Mouse (Mus musculus) ES-Bruce4 (cell line): ENCODE measurements around the gene Zeb2. TPM values are rescaled to one million over a fixed set of nuclear protein-coding genes. Genes with fewer than 3 reads are reported as not detected.

Source experiments
- H3K27ac ChIP-seq: 2 replicates; pipeline ENCODE4 v1.5.1; 2012; ENCODE audit warnings: low read length, inconsistent platforms; ENCODE audit not compliant: insufficient read depth
- H3K27me3 ChIP-seq: 2 replicates; pipeline ENCODE4 v1.6.1; 2012; ENCODE audit warnings: mild to moderate bottlenecking, low read length, inconsistent platforms; ENCODE audit not compliant: control insufficient read depth, poor library complexity, insufficient read depth, severe bottlenecking
- H3K36me3 ChIP-seq: 2 replicates; pipeline ENCODE4 v1.6.1; 2012; ENCODE audit warnings: inconsistent platforms, mild to moderate bottlenecking, low read length, moderate library complexity; ENCODE audit not compliant: control insufficient read depth, poor library complexity, insufficient read depth, severe bottlenecking
- H3K4me1 ChIP-seq: one replicate; pipeline ENCODE4 v1.8.1; 2011; ENCODE audit warnings: low read length; ENCODE audit not compliant: control insufficient read depth, insufficient read depth
- H3K4me3 ChIP-seq: 2 replicates; pipeline ENCODE4 v1.5.1; 2011; ENCODE audit warnings: low read depth, mild to moderate bottlenecking, low read length
- H3K9ac ChIP-seq: 2 replicates; pipeline ENCODE4 v1.6.1; 2012; ENCODE audit warnings: low read depth, mild to moderate bottlenecking, inconsistent platforms; ENCODE audit not compliant: poor library complexity, severe bottlenecking
- H3K9me3 ChIP-seq: replicated peaks from 2 replicates; pipeline ENCODE4 v1.6.1; 2012; ENCODE audit warnings: mild to moderate bottlenecking, low read length, inconsistent platforms; ENCODE audit not compliant: control insufficient read depth, poor library complexity, insufficient read depth, severe bottlenecking
- CTCF ChIP-seq: IDR thresholded peaks from one replicate; pipeline ENCODE4 v1.8.1; 2011; ENCODE audit warnings: low read depth, low read length
- EP300 ChIP-seq: IDR thresholded peaks from 2 replicates; pipeline ENCODE4 v1.6.1; 2011; ENCODE audit warnings: low read depth, low read length; ENCODE audit not compliant: insufficient read depth
- POLR2A ChIP-seq: IDR thresholded peaks from one replicate; pipeline ENCODE4 v1.8.1; 2011; ENCODE audit warnings: low read length; ENCODE audit not compliant: insufficient read depth
- polyA plus RNA-seq: library from polyadenylated mRNA; stranded (reverse); fragments of >200 nt; gene quantifications from 2 replicates; pipeline ENCODE4 v1.2.4, GENCODE M21; 2011; ENCODE audit warnings: low read depth; ENCODE audit not compliant: missing spikeins, insufficient read depth, insufficient read length

Zeb2 gene
- polyA plus RNA-seq, 1 experiment, result 2.1 TPM

DNA sequence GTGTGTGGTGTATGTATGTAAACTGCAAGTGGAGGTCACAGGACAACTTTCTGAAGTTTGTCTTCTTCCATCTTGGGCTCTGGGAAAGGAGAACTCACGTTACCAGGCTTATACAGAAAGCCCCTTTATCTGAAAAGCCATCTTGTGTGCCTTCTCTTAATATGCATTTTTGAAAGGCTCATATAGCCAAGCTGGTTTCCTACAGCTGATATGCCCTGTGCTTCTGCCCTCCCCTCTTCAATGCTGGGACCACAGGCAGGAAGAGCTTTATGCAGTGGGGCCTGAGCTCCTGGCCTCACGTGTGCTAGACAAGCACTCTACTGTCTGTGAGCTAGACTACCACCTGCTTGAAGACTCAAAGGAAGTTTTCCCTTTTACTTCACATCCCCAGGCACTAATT lies 19.6 kb upstream of the Zeb2 start:
- Histone ChIP-seq H3K9ac (no peak overlapping the region), H3K4me3 (no peak overlapping the region), H3K27me3 (no peaks in the 10 kb centered on the region), H3K9me3 (no peaks in the 10 kb centered on the region), H3K27ac (no peak overlapping the region), H3K4me1 (no peaks in the 10 kb centered on the region), H3K36me3 (no peaks in the 10 kb centered on the region)
- TF ChIP-seq POLR2A, result no peak
- TF ChIP-seq CTCF, result no peak

DNA sequence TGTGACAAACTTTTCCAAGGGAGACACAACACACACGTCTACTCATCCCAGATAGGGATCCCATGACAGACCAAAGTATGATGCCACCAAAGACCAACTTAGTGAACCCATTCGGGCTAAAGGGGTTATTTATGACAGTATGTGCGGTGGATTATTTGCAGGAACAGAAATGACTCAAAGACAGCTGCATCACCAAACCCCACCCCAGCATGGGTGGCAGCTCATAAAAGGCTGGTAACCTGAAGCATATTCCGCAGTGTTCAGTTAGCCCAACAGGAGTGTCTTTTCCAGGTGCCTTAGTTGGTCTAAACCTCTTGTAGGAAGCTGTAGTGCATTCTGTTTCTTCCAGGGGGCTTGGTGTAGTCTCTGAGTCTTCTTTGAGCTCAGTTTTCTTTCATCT lies 16.0 kb upstream of the Zeb2 start:
- TF ChIP-seq POLR2A, result no peak
- no peak for TF ChIP-seq EP300
- TF ChIP-seq CTCF, result no peak
- Histone ChIP-seq H3K27me3 (no peaks in the 10 kb centered on the region), H3K27ac (no peak overlapping the region), H3K4me3 (no peak overlapping the region), H3K36me3 (no peaks in the 10 kb centered on the region), H3K9me3 (no peaks in the 10 kb centered on the region), H3K9ac (no peak overlapping the region), H3K4me1 (no peaks in the 10 kb centered on the region)

DNA sequence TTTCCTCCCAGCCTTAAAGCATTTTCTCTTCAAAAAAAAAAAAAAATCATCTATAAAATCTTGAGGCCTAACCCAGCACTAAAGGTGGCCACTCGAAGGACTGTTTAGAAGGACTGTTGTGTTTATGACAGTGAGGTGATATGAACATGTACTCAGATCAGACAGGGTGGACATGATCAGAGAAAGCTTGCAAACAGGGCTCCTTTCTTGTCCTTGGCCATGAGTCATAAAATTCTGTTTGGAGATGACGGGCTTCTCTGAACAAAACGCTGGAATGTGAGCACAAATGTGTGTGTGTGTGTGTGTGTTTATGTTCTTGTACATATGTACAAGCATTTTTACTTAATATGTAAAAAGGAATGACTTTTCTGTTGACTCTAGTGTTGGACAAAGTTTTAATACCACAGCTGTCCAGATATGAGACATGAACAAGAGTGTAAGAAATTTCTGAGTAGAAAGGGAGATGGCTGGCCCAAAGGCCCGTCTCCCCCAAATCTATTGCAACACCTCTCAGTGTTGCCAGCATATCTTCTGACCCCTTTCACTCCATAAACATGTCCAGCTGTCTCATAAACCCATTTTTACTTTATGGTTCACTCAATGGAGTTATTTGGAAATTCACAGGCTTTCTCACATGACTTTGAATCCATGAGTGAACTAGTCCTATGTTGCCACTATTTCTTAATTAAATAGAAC lies 13.4 kb upstream of the Zeb2 start:
- no peaks in the 10 kb centered on the region for H3K4me1 ChIP-seq
- H3K9me3 ChIP-seq, result no peaks in the 10 kb centered on the region
- H3K4me3 ChIP-seq, result no peak overlapping the region
- no peaks in the 10 kb centered on the region for H3K27me3 ChIP-seq
- no peak overlapping the region for H3K27ac ChIP-seq
- no peak overlapping the region for H3K9ac ChIP-seq
- H3K36me3 ChIP-seq, result no peaks in the 10 kb centered on the region
- TF ChIP-seq POLR2A (no peak), EP300 (no peak), CTCF (no peak)

DNA sequence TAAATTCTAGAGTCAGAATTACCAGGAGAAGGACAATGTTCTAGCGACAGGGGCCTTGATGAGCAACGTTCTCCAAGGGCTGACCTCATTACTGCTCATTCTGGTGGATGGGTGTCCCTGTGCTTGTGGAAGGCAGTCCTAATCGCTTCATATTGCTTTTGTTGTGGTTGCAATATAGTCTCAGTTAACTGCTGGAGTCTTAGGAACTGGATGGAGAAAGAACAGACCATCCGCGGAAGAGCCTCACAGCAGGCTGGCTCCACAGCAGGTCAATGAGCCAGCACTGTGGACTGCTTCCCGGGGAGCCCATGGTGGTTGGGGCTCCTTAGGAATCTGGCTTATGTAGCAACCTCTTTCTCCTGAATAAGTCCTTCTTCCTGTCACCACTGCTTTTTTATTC lies 12.4 kb upstream of the Zeb2 start:
- no peak overlapping the region for H3K9ac ChIP-seq
- no peaks in the 10 kb centered on the region for H3K9me3 ChIP-seq
- no peaks in the 10 kb centered on the region; the same call in 1 of the 2 replicates for H3K27me3 ChIP-seq
- no peaks in the 10 kb centered on the region for H3K36me3 ChIP-seq
- no peak overlapping the region for H3K27ac ChIP-seq
- H3K4me3 ChIP-seq, result no peak overlapping the region
- no peaks in the 10 kb centered on the region for H3K4me1 ChIP-seq
- no peak for TF ChIP-seq POLR2A
- TF ChIP-seq CTCF, result no peak
- TF ChIP-seq EP300, result no peak

DNA sequence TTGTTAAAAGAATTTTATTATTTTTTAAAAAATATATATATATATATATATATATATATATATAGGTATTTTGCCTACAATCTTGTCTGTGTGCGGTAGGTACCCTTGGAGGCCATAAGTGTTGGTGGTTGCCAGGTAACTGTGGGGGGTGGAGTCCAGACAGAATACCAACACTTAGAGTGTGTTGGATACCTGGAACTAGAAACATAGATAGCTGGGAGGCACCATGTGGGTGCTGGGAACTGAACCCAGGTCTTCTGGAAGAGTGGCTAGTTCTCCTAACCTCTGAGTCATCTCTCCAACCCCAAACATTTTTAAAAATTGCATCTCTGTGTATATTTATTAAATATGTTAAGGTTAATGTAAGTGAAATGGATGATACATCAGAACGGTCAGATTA lies 11.5 kb upstream of the Zeb2 start:
- Histone ChIP-seq H3K27ac (no peak overlapping the region), H3K36me3 (no peaks in the 10 kb centered on the region), H3K4me3 (no peak overlapping the region), H3K9me3 (no peaks in the 10 kb centered on the region), H3K9ac (no peak overlapping the region), H3K4me1 (no peaks in the 10 kb centered on the region), H3K27me3 (no peaks in the 10 kb centered on the region; the same call in 1 of the 2 replicates)
- TF ChIP-seq CTCF (no peak), EP300 (no peak), POLR2A (no peak)

DNA sequence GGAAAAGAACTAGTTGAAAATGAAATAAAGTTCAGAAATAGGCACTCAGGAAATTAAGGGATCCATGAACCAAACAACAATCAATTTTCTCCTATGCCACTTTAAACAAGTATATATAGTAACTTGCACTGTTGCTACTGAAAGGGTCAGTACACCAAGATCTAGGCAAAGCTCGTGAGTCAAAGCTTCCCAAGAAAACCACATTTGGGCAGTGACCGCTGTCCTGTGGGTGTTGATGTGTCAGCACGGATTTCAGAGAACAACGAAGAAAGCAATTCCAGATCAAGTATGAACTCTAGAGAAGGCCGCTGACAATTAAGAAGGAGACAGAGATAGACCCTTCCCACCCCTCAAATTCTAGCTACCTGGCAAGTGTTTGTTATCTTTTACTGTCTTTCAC lies 9.2 kb upstream of the Zeb2 start:
- no peak overlapping the region for H3K4me3 ChIP-seq
- no peaks in the 10 kb centered on the region; the same call in 1 of the 2 replicates for H3K27me3 ChIP-seq
- H3K4me1 ChIP-seq, result no peaks in the 10 kb centered on the region
- H3K36me3 ChIP-seq, result no peaks in the 10 kb centered on the region
- no peaks in the 10 kb centered on the region for H3K9me3 ChIP-seq
- no peak for TF ChIP-seq POLR2A
- TF ChIP-seq CTCF, result no peak
- TF ChIP-seq EP300, result no peak
- no peak overlapping the region for H3K27ac ChIP-seq
- H3K9ac ChIP-seq, result no peak overlapping the region
